Mouse (Mus musculus): ENCODE data around the gene Numa1. TPM values are rescaled to one million over a fixed set of nuclear protein-coding genes. Genes with fewer than 3 reads are reported as not detected.

Numa1 gene
- polyA plus RNA-seq, 1 experiment from 2014 or later = 89.9 TPM

- whole genome bisulfite sequencing = 88% methylated on average over 1 of the region's 1 CpGs
- Histone ChIP-seq H3K9ac (ENCODE audit: low read length) (no peak overlapping the region), H3K27me3 (ENCODE audit: control insufficient read depth, insufficient read depth, low read length) (no peaks in the 10 kb centered on the region), H3K27ac (ENCODE audit: low read depth, low read length) (no peak overlapping the region), H3K4me3 (ENCODE audit: low read depth, low read length) (no peak overlapping the region), H3K4me2 (ENCODE audit: low read depth) (no peak overlapping the region), H3K9me3 (ENCODE audit: control insufficient read depth, low read length) (no peaks in the 10 kb centered on the region), H3K36me3 (ENCODE audit: control insufficient read depth, insufficient read depth, low read length) (peaks cover 30% of the 10 kb centered on the region), H3K4me1 (ENCODE audit: control insufficient read depth, insufficient read depth, low read length) (no peaks in the 10 kb centered on the region)
- ATAC-seq (ENCODE audit: insufficient read depth, low FRiP score, low TSS enrichment) = no peak
- DNase-seq (ENCODE audit: low spot score) = no peak
These were observed 72.6 kb downstream of the Numa1 start for GRCm38 (mm10) chr7:102006520-102006919.

GRCm38 (mm10) chr7:102011855-102012254, 77.9 kb downstream of the Numa1 start:
- no peaks in the 10 kb centered on the region for H3K4me1 ChIP-seq (ENCODE audit: control insufficient read depth, insufficient read depth, low read length)
- H3K27me3 ChIP-seq (ENCODE audit: control insufficient read depth, insufficient read depth, low read length) = no peaks in the 10 kb centered on the region
- WGBS = 95% methylated on average over 9 of the region's 9 CpGs
- H3K9ac ChIP-seq (ENCODE audit: low read length) = no peak overlapping the region
- H3K36me3 ChIP-seq (ENCODE audit: control insufficient read depth, insufficient read depth, low read length) = peaks cover 47% of the 10 kb centered on the region
- no peak for DNase-seq (ENCODE audit: low spot score)
- H3K4me3 ChIP-seq (ENCODE audit: low read depth, low read length) = no peak overlapping the region
- no peaks in the 10 kb centered on the region for H3K9me3 ChIP-seq (ENCODE audit: control insufficient read depth, low read length)
- no peak overlapping the region for H3K4me2 ChIP-seq (ENCODE audit: low read depth)
- no peak for ATAC-seq (ENCODE audit: insufficient read depth, low FRiP score, low TSS enrichment)
- H3K27ac ChIP-seq (ENCODE audit: low read depth, low read length) = no peak overlapping the region

- Histone ChIP-seq H3K27me3 (ENCODE audit: control insufficient read depth, insufficient read depth, low read length) (no peaks in the 10 kb centered on the region), H3K36me3 (ENCODE audit: control insufficient read depth, insufficient read depth, low read length) (peaks cover 53% of the 10 kb centered on the region), H3K9me3 (ENCODE audit: control insufficient read depth, low read length) (no peaks in the 10 kb centered on the region), H3K27ac (ENCODE audit: low read depth, low read length) (no peak overlapping the region), H3K4me3 (ENCODE audit: low read depth, low read length) (no peak overlapping the region), H3K4me1 (ENCODE audit: control insufficient read depth, insufficient read depth, low read length) (no peaks in the 10 kb centered on the region), H3K4me2 (ENCODE audit: low read depth) (no peak overlapping the region), H3K9ac (ENCODE audit: low read length) (no peak overlapping the region)
- DNase-seq (ENCODE audit: low spot score) (no peak), ATAC-seq (ENCODE audit: insufficient read depth, low FRiP score, low TSS enrichment) (no peak)
- 92% methylated on average over 8 of the region's 8 CpGs for WGBS
These were observed 79.5 kb downstream of the Numa1 start for GRCm38 (mm10) chr7:102013416-102013815.

GRCm38 (mm10) chr7:102014995-102015394, 81.1 kb downstream of the Numa1 start:
- H3K4me2 ChIP-seq (ENCODE audit: low read depth) = no peak overlapping the region
- H3K4me1 ChIP-seq (ENCODE audit: control insufficient read depth, insufficient read depth, low read length) = no peaks in the 10 kb centered on the region
- no peaks in the 10 kb centered on the region for H3K27me3 ChIP-seq (ENCODE audit: control insufficient read depth, insufficient read depth, low read length)
- DNase-seq (ENCODE audit: low spot score) (no peak), ATAC-seq (ENCODE audit: insufficient read depth, low FRiP score, low TSS enrichment) (no peak)
- 97% methylated on average over 2 of the region's 2 CpGs for WGBS
- no peak overlapping the region for H3K4me3 ChIP-seq (ENCODE audit: low read depth, low read length)
- peaks cover 43% of the 10 kb centered on the region for H3K36me3 ChIP-seq (ENCODE audit: control insufficient read depth, insufficient read depth, low read length)
- no peak overlapping the region for H3K27ac ChIP-seq (ENCODE audit: low read depth, low read length)
- H3K9me3 ChIP-seq (ENCODE audit: control insufficient read depth, low read length) = no peaks in the 10 kb centered on the region
- no peak overlapping the region for H3K9ac ChIP-seq (ENCODE audit: low read length)

- H3K36me3 ChIP-seq (ENCODE audit: control insufficient read depth, insufficient read depth, low read length) = peaks cover 38% of the 10 kb centered on the region
- no peaks in the 10 kb centered on the region for H3K9me3 ChIP-seq (ENCODE audit: control insufficient read depth, low read length)
- no peak overlapping the region for H3K27ac ChIP-seq (ENCODE audit: low read depth, low read length)
- ATAC-seq (ENCODE audit: insufficient read depth, low FRiP score, low TSS enrichment) (no peak), DNase-seq (ENCODE audit: low spot score) (no peak)
- no peak overlapping the region for H3K4me2 ChIP-seq (ENCODE audit: low read depth)
- H3K4me3 ChIP-seq (ENCODE audit: low read depth, low read length) = no peak overlapping the region
- WGBS = 91% methylated on average over 4 of the region's 4 CpGs
- no peaks in the 10 kb centered on the region for H3K4me1 ChIP-seq (ENCODE audit: control insufficient read depth, insufficient read depth, low read length)
- no peaks in the 10 kb centered on the region for H3K27me3 ChIP-seq (ENCODE audit: control insufficient read depth, insufficient read depth, low read length)
- H3K9ac ChIP-seq (ENCODE audit: low read length) = no peak overlapping the region
These were observed 83.0 kb downstream of the Numa1 start for GRCm38 (mm10) chr7:102016936-102017335.

- WGBS = 92% methylated on average over 5 of the region's 5 CpGs
- DNase-seq (ENCODE audit: low spot score) = no peak
- Histone ChIP-seq H3K9ac (ENCODE audit: low read length) (no peak overlapping the region), H3K27ac (ENCODE audit: low read depth, low read length) (no peak overlapping the region), H3K4me3 (ENCODE audit: low read depth, low read length) (no peak overlapping the region), H3K36me3 (ENCODE audit: control insufficient read depth, insufficient read depth, low read length) (peaks cover 36% of the 10 kb centered on the region), H3K4me2 (ENCODE audit: low read depth) (no peak overlapping the region), H3K27me3 (ENCODE audit: control insufficient read depth, insufficient read depth, low read length) (no peaks in the 10 kb centered on the region), H3K9me3 (ENCODE audit: control insufficient read depth, low read length) (no peaks in the 10 kb centered on the region), H3K4me1 (ENCODE audit: control insufficient read depth, insufficient read depth, low read length) (no peaks in the 10 kb centered on the region)
- ATAC-seq (ENCODE audit: insufficient read depth, low FRiP score, low TSS enrichment) = no peak
These were observed 83.5 kb downstream of the Numa1 start for GRCm38 (mm10) chr7:102017452-102017851.

- peaks cover 38% of the 10 kb centered on the region for H3K36me3 ChIP-seq (ENCODE audit: control insufficient read depth, insufficient read depth, low read length)
- no peaks in the 10 kb centered on the region for H3K4me1 ChIP-seq (ENCODE audit: control insufficient read depth, insufficient read depth, low read length)
- WGBS = 90% methylated on average over 7 of the region's 7 CpGs
- no peak for ATAC-seq (ENCODE audit: insufficient read depth, low FRiP score, low TSS enrichment)
- DNase-seq (ENCODE audit: low spot score) = no peak
- no peaks in the 10 kb centered on the region for H3K27me3 ChIP-seq (ENCODE audit: control insufficient read depth, insufficient read depth, low read length)
- H3K9ac ChIP-seq (ENCODE audit: low read length) = no peak overlapping the region
- H3K4me3 ChIP-seq (ENCODE audit: low read depth, low read length) = no peak overlapping the region
- no peaks in the 10 kb centered on the region for H3K9me3 ChIP-seq (ENCODE audit: control insufficient read depth, low read length)
- no peak overlapping the region for H3K4me2 ChIP-seq (ENCODE audit: low read depth)
- H3K27ac ChIP-seq (ENCODE audit: low read depth, low read length) = 0 out of 2 replicates have a peak overlapping the region, but pooled peaks have one; percentile 6
These were observed 84.1 kb downstream of the Numa1 start for GRCm38 (mm10) chr7:102018034-102018433.

GRCm38 (mm10) chr7:102018590-102018989, 84.7 kb downstream of the Numa1 start, which contains the start of gene Il18bp:
Gene Il18bp (minus strand): TSS chr7:102018690.
- Histone ChIP-seq H3K27ac (ENCODE audit: low read depth, low read length) (0 out of 2 replicates have a peak within 1 kb of the TSS, but pooled peaks have one; percentile 6), H3K27me3 (ENCODE audit: control insufficient read depth, insufficient read depth, low read length) (no peaks in the 10 kb centered on the region), H3K4me3 (ENCODE audit: low read depth, low read length) (no peak within 1 kb of the TSS), H3K9me3 (ENCODE audit: control insufficient read depth, low read length) (no peaks in the 10 kb centered on the region), H3K36me3 (ENCODE audit: control insufficient read depth, insufficient read depth, low read length) (peaks cover 32% of the 10 kb centered on the region), H3K4me2 (ENCODE audit: low read depth) (no peak within 1 kb of the TSS), H3K9ac (ENCODE audit: low read length) (no peak within 1 kb of the TSS), H3K4me1 (ENCODE audit: control insufficient read depth, insufficient read depth, low read length) (no peaks in the 10 kb centered on the region)
- 98% methylated on average over 3 of the region's 3 CpGs for WGBS
- ATAC-seq (ENCODE audit: insufficient read depth, low FRiP score, low TSS enrichment) (no peak), DNase-seq (ENCODE audit: low spot score) (no peak)

GRCm38 (mm10) chr7:102019362-102019761, 85.5 kb downstream of the Numa1 start:
- H3K9ac ChIP-seq (ENCODE audit: low read length) = no peak overlapping the region
- H3K4me1 ChIP-seq (ENCODE audit: control insufficient read depth, insufficient read depth, low read length) = no peaks in the 10 kb centered on the region
- ATAC-seq (ENCODE audit: insufficient read depth, low FRiP score, low TSS enrichment) (no peak), DNase-seq (ENCODE audit: low spot score) (no peak)
- no peaks in the 10 kb centered on the region for H3K27me3 ChIP-seq (ENCODE audit: control insufficient read depth, insufficient read depth, low read length)
- no peak overlapping the region for H3K4me3 ChIP-seq (ENCODE audit: low read depth, low read length)
- WGBS = 78% methylated on average over 3 of the region's 3 CpGs
- no peak overlapping the region for H3K4me2 ChIP-seq (ENCODE audit: low read depth)
- H3K36me3 ChIP-seq (ENCODE audit: control insufficient read depth, insufficient read depth, low read length) = peaks cover 25% of the 10 kb centered on the region
- no peak overlapping the region for H3K27ac ChIP-seq (ENCODE audit: low read depth, low read length)
- H3K9me3 ChIP-seq (ENCODE audit: control insufficient read depth, low read length) = no peaks in the 10 kb centered on the region

Measured in neural tube, embryonic 11.5 days (tissue).